Mouse (Mus musculus) forebrain, embryonic 16.5 days (tissue): Measurements from ENCODE around the gene Kif5c. TPM values are rescaled to one million over a fixed set of nuclear protein-coding genes. Genes with fewer than 3 reads are reported as not detected.

Experiments
- ATAC-seq: fragments of 200-750 bp; cut with Nextera tagmentation; 2 replicates; pipeline ENCODE4 v1.8.0; 2017; ENCODE audit warnings: mild to moderate bottlenecking, moderate library complexity
- H3K27ac ChIP-seq: fragments of 300-500 bp; sonication (generic); 2 replicates; pipeline ENCODE4 v1.5.1; 2014; ENCODE audit warnings: low read length, control low read depth
- H3K27me3 ChIP-seq: fragments of 300-500 bp; sonication (generic); replicated peaks from 2 replicates; pipeline ENCODE4 v1.6.1; 2014; ENCODE audit warnings: low read length; ENCODE audit not compliant: control insufficient read depth, insufficient read depth
- H3K36me3 ChIP-seq: fragments of 300-500 bp; sonication (generic); 2 replicates; pipeline ENCODE4 v1.6.1; 2014; ENCODE audit not compliant: control insufficient read depth, insufficient read depth
- H3K4me1 ChIP-seq: fragments of 300-500 bp; sonication (generic); replicated peaks from 2 replicates; pipeline ENCODE4 v1.6.1; 2014; ENCODE audit warnings: low read length; ENCODE audit not compliant: control insufficient read depth, insufficient read depth
- H3K4me2 ChIP-seq: fragments of 300-500 bp; sonication (generic); 2 replicates; pipeline ENCODE4 v1.6.1; 2014; ENCODE audit warnings: mild to moderate bottlenecking, low read length, control low read depth
- H3K4me3 ChIP-seq: fragments of 300-500 bp; sonication (generic); replicated peaks from 2 replicates; pipeline ENCODE4 v1.5.1; 2014; ENCODE audit warnings: mild to moderate bottlenecking, low read length, control low read depth
- H3K9ac ChIP-seq: fragments of 300-500 bp; sonication (generic); replicated peaks from 2 replicates; pipeline ENCODE4 v1.6.1; 2014; ENCODE audit warnings: low read depth, low read length, control low read depth
- H3K9me3 ChIP-seq: fragments of 300-500 bp; sonication (generic); 2 replicates; pipeline ENCODE4 v1.6.1; 2016; ENCODE audit warnings: low read length; ENCODE audit not compliant: control insufficient read depth
- whole genome bisulfite sequencing: fragments of 180-500 bp; shearing (Covaris S2); extraction: QIAGEN DNeasy Blood & Tissue Kit; methylation state at CpG from one replicate; pipeline ENCODE4 v1.1.7; 2014; 5-methylcytosine and 5-hydroxymethylcytosine counted together
- polyA plus RNA-seq: library from polyadenylated mRNA; unstranded; fragments of >200 nt; fragmentation: Nextera tagmentation; extraction: Ambion mirVana; gene quantifications from 2 replicates; pipeline ENCODE4 v1.2.1, GENCODE M21; 2015

The Kif5c gene
- polyA plus RNA-seq, 1 experiment from 2014 or later = 180 TPM

DNA sequence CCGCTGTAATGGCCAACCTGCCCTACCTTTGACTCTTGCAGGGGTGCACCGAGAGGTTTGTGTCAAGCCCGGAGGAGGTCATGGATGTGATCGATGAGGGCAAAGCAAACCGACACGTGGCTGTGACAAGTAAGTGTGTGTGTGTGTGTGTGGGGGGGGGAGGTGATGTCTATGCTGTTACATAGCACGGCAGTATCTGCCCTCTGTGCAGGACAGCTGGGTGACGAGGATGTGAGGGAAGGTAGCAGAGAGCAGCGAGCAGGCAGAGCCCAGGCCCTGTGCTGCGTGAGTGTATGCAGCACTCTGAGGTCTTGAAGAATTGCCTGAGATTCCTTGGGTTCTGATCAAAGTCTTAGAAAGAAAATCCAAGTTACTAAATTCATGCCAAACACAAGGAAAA, 75.6 kb downstream of the Kif5c start:
- peaks cover 5% of the 10 kb centered on the region; the same call in 1 of the 2 replicates for H3K36me3 ChIP-seq
- peaks cover 20% of the 10 kb centered on the region for H3K4me1 ChIP-seq
- H3K27ac ChIP-seq = no peak overlapping the region
- H3K4me3 ChIP-seq = no peak overlapping the region
- no peak overlapping the region for H3K9ac ChIP-seq
- ATAC-seq = no peak
- no peaks in the 10 kb centered on the region for H3K27me3 ChIP-seq
- 68% methylated on average over 10 of the region's 10 CpGs for WGBS
- no peaks in the 10 kb centered on the region for H3K9me3 ChIP-seq
- H3K4me2 ChIP-seq = no peak overlapping the region

DNA sequence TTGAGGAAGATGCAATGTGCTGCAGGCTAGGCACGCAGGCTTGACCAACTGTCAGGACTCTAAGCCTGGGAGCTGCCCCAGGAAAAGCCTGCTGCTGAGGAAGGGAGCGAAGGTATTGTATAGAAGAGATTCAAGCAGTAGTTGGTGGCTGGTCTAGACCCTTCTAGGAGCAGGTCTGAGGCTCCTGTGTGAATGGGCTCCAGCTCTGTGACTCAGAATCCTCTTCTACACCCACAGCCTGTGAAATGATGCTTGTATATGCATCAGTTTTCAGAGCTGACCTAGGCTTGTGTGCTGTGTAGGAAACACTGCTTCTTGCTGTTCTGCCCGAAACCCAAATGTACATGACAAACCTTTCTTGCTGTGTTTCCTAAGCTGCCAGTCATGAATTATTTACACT, 76.4 kb downstream of the Kif5c start:
- Histone ChIP-seq H3K27ac (no peak overlapping the region), H3K36me3 (peaks cover 9% of the 10 kb centered on the region), H3K4me3 (no peak overlapping the region), H3K9me3 (no peaks in the 10 kb centered on the region), H3K4me2 (no peak overlapping the region), H3K9ac (no peak overlapping the region), H3K4me1 (peaks cover 13% of the 10 kb centered on the region), H3K27me3 (no peaks in the 10 kb centered on the region)
- 90% methylated on average over 3 of the region's 3 CpGs for WGBS
- ATAC-seq = no peak

DNA sequence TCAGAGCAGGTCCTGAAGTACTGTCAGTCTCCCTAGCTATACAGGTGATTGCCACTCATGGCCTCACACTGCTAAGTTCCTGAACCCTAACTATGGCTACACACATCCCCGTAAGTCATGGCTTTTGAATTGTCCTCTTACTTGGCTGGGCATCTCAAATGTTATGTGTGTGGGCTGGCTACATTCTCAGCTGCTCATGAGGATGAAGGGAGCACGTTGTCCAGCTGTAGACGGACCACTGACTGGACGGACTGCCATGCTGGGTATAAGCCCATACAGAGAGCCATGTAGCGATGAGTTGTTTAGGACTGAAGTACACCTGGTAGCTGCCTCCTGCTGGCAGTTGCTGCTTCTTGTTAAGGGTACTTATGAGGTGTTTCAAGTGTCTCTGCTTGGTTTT, 79.8 kb downstream of the Kif5c start:
- no peak for ATAC-seq
- peaks cover 20% of the 10 kb centered on the region for H3K36me3 ChIP-seq
- H3K27me3 ChIP-seq = no peaks in the 10 kb centered on the region
- no peaks in the 10 kb centered on the region for H3K9me3 ChIP-seq
- no peak overlapping the region for H3K4me2 ChIP-seq
- 95% methylated on average over 5 of the region's 5 CpGs for WGBS
- no peak overlapping the region for H3K27ac ChIP-seq
- H3K4me3 ChIP-seq = no peak overlapping the region
- no peak overlapping the region for H3K9ac ChIP-seq
- H3K4me1 ChIP-seq = no peaks in the 10 kb centered on the region

DNA sequence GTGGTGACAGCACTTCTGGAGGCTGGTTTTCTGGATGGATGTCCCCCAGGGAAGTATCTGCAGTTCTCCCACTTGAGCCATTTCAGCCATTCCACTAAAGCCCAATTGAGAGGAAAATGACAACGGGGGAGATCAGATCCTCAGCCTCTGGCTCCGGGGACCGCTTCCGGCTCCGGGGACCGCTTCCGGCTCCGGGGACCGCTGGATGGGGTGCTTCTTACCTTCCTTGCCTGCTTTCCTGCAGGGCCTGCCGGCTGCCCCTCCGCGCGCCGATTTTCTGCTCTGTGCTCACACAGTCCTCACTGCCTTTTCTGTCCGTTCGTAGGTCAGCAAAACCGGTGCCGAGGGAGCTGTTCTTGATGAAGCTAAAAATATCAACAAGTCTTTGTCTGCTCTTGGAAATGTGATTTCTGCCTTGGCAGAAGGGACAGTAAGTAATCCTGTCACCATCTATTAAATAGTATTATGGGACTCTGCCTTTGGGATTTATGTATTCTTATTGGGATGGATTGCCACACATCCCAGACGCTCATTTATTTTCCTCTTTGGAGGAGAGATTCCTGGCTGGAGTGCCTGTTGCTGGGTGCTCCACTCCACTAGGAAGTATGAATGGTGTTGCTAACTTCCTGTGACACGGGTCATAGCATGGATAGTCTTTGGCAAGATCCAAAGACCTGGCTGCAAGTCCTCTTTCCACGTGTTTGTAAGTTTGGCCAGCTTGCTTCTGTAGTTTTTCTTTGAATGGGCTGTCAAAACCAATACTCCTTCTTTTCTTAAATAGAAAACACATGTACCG, 81.3 kb downstream of the Kif5c start:
- Histone ChIP-seq H3K27ac (no peak overlapping the region), H3K27me3 (no peaks in the 10 kb centered on the region), H3K4me1 (no peaks in the 10 kb centered on the region), H3K9me3 (no peaks in the 10 kb centered on the region), H3K36me3 (peaks cover 28% of the 10 kb centered on the region), H3K4me3 (no peak overlapping the region), H3K4me2 (no peak overlapping the region), H3K9ac (no peak overlapping the region)
- 94% methylated on average over 22 of the region's 22 CpGs for WGBS
- ATAC-seq = no peak

DNA sequence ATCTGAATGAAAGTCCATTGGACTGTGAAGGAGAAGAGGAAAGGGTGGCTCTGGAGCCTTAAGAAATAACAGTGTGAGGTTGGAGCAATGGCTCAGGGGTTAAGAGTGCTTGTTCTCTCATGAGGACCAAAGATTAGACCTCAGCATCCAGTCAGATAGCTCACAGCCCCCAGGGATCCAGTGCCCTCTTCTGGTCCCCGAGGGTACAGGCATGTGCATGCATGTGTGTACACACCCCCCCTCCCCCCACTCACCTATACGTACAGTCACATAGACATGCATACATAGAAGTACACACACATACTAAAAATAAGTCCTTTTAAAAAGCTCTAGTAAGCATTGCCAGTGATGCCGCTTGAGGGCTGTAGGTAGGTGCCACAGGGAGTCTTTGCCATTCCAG, 91.1 kb downstream of the Kif5c start:
- ATAC-seq = no peak
- no peaks in the 10 kb centered on the region for H3K9me3 ChIP-seq
- no peaks in the 10 kb centered on the region for H3K27me3 ChIP-seq
- H3K4me2 ChIP-seq = no peak overlapping the region
- peaks cover 17% of the 10 kb centered on the region; the same call in 1 of the 2 replicates for H3K36me3 ChIP-seq
- 83% methylated on average over 3 of the region's 3 CpGs for WGBS
- H3K27ac ChIP-seq = no peak overlapping the region
- no peaks in the 10 kb centered on the region for H3K4me1 ChIP-seq
- no peak overlapping the region for H3K9ac ChIP-seq
- H3K4me3 ChIP-seq = no peak overlapping the region

DNA sequence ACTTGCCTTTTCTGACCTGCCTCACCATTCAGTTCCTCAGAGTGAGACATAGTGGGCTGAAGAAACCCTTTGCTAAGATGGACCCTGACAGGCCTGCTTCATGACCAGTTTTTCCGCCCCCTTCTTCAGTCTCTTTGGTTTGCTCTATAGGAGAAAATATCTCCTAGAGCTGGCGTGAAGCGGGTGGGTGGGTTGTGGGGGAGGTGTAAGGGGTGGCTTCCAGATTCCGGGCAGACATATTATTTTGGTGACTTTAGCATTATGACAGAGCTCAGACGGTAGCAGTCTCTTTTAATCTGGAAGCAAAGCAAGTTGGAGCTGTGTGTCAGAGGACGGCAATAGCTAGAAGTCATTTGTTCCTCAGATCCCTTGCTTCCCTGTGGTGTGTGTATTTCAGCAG, 92.6 kb downstream of the Kif5c start:
- H3K36me3 ChIP-seq = peaks cover 12% of the 10 kb centered on the region; the same call in 1 of the 2 replicates
- H3K4me3 ChIP-seq = no peak overlapping the region
- H3K27ac ChIP-seq = no peak overlapping the region
- H3K4me1 ChIP-seq = no peaks in the 10 kb centered on the region
- H3K9me3 ChIP-seq = no peaks in the 10 kb centered on the region
- no peak for ATAC-seq
- no peaks in the 10 kb centered on the region for H3K27me3 ChIP-seq
- H3K9ac ChIP-seq = no peak overlapping the region
- 76% methylated on average over 6 of the region's 6 CpGs for WGBS
- H3K4me2 ChIP-seq = no peak overlapping the region

DNA sequence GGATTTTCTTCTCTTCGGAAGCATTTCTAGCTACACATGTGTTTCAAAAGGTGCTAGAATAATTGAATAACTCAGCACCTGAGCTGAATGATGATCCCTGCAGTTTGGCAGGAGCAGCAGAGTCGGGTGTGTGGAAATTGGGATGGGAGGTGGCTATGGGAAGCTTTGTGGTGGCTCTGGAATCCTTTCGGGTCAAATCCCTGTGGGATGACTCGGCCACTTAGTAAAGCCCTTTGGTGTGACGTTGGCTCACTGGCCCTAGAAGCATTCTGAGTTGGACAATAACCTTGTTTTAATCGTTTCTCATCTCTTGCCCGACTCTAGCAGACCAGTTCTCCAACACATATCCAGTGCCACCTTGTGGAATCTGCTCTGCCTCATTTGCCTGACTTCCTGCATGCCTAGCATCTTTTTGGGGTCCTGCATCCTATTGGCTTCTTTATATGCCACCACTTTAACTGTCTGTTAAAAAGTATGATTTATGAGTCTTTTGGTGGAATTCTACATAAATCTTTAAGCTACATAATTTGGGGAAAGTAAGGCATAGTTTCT, 93.3 kb downstream of the Kif5c start:
- Histone ChIP-seq H3K9me3 (no peaks in the 10 kb centered on the region), H3K4me1 (no peaks in the 10 kb centered on the region), H3K4me3 (no peak overlapping the region), H3K9ac (no peak overlapping the region), H3K4me2 (no peak overlapping the region), H3K27ac (no peak overlapping the region), H3K36me3 (peaks cover 12% of the 10 kb centered on the region; the same call in 1 of the 2 replicates), H3K27me3 (no peaks in the 10 kb centered on the region)
- 48% methylated on average over 7 of the region's 7 CpGs for WGBS
- no peak for ATAC-seq

DNA sequence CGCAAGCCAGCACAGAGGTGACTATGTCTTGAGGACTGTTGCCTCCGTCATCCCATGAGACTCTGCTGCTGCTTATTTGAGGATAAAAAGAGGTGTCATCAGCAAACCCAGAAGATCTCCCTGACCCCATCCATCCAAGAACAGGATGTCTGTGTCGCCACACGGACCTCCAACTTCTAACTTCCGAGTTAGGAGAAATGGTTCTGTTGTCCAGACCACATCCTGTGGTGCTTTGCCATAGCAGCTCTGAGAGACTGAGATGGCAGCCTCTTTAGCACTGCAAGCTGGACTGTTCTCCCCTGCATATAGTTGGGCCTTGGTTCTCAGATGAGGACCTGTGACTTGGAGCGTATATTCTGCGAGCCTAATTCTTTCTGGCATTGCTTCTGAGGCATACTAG, 97.4 kb downstream of the Kif5c start:
- Histone ChIP-seq H3K36me3 (no peaks in the 10 kb centered on the region; the same call in 1 of the 2 replicates), H3K4me1 (peaks cover 33% of the 10 kb centered on the region), H3K4me3 (no peak overlapping the region), H3K9ac (no peak overlapping the region), H3K27me3 (no peaks in the 10 kb centered on the region), H3K4me2 (no peak overlapping the region), H3K9me3 (no peaks in the 10 kb centered on the region), H3K27ac (no peak overlapping the region)
- WGBS = 95% methylated on average over 7 of the region's 7 CpGs
- ATAC-seq = no peak

DNA sequence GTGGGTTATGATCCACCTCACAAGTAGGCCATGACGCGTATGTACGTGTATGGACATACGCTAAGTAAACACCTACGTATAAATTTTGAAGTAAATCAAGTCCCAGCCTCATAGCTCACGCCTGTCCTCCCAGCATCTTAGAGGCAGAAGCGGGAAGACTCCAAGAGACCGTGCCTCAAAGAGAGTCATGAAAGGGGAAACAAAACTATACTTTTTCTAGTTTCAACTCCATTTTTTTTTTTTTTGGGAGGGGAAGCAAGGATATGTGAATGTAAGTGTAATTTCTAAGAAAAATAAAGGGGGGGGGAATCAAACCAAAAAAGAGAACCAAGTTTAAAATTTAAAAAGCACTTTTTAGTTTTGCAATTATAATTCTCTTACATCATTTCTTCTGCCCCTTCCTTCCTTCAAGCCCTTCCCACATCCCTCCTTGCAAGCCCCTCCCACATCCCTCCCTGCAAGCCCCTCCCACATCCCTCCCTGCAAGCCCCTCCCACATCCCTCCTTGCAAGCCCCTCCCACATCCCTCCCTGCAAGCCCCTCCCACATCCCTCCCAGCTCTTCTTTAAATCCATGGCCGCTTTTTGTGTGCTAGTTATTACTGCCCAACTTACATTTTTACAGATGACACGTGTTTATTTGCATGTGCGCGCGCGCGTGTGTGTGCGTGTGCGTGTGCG, 98.5 kb downstream of the Kif5c start:
- Histone ChIP-seq H3K4me1 (peaks cover 44% of the 10 kb centered on the region), H3K4me2 (no peak overlapping the region), H3K27ac (no peak overlapping the region; the same call in 1 of the 2 replicates), H3K4me3 (no peak overlapping the region), H3K9ac (no peak overlapping the region), H3K27me3 (no peaks in the 10 kb centered on the region), H3K9me3 (no peaks in the 10 kb centered on the region), H3K36me3 (no peaks in the 10 kb centered on the region; the same call in 1 of the 2 replicates)
- 89% methylated on average over 18 of the region's 18 CpGs for WGBS
- no peak for ATAC-seq
